In the genomic region with DNA sequence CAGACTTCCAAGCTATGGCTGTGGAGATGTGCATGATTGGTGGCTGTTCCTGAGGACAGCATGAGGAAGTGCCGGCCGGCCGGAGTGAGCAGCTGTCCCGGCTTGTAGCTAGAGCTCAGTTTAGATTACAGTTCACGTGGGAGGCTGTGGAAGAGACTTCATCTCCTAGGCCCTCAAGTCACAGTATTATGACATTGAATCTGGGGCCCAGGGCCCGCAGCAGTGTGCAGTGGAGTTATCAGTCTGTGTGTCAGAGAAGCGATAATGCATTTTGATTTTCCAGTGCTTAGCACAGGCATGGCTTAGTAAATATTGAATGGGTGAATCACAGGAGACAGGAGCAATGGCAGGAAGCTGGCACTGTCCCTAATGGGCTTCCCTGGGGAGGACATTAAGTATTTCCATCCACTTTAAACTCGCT, we compare ENCODE assay signal across 1 mouse cellular context.
A peak's percentile ranks its signal among the peaks of the same experiment; 100 is the strongest.
TF ChIP-seq lines count a peak whose summit lies in the region.

No protein-coding gene starts in this region.

TF ChIP-seq in MEL, 35 proteins besides CTCF, POLR2A, EP300 and RAD21 (continued from another document):
- TF ChIP-seq POLR2AphosphoS5 (IDR thresholded peaks at IDR 0.05; ENCODE audit: borderline replicate concordance, low read depth, low read length) (no peak), JUND (IDR thresholded peaks at IDR 0.05; ENCODE audit: low read depth, low read length) (no peak), GATA1 (IDR thresholded peaks at IDR 0.05; ENCODE audit: low read depth, low read length) (peak; percentile 57; the same call in 1 of the 2 replicates), RCOR1 (IDR thresholded peaks at IDR 0.05; ENCODE audit: low read depth, low read length) (peak; percentile 74; the same call in 1 of the 2 replicates), ZC3H11A (IDR thresholded peaks at IDR 0.05; ENCODE audit: low read depth, low read length) (no peak), BHLHE40 (IDR thresholded peaks at IDR 0.05; ENCODE audit: borderline replicate concordance, low read depth, low read length) (no peak), TBP (IDR thresholded peaks at IDR 0.05; ENCODE audit: low read depth, low read length) (no peak), HCFC1 (IDR thresholded peaks at IDR 0.05; ENCODE audit: low read depth, low read length) (no peak), POLR2AphosphoS2 (IDR thresholded peaks at IDR 0.05; ENCODE audit: low read length) (no peak)
